Mouse (Mus musculus): ENCODE data around the gene Tmco4.

The Tmco4 gene

GRCm38 (mm10) chr4:139064831-139065230 is 92.1 kb downstream of the Tmco4 start:
- DNase-seq = no peak

- DNase-seq = no peak
These were observed 95.6 kb downstream of the Tmco4 start for GRCm38 (mm10) chr4:139068287-139068686.

GRCm38 (mm10) chr4:139074060-139074459 is 101.4 kb downstream of the Tmco4 start:
- DNase-seq = peak; percentile 30 to 54

- peak; percentile 39 to 55 for DNase-seq
These were observed 102.5 kb downstream of the Tmco4 start, which contains the start of gene Htr6 for GRCm38 (mm10) chr4:139075041-139075711. Htr6 (minus strand) TSS chr4:139075570.

GRCm38 (mm10) chr4:139075915-139076314 is 103.2 kb downstream of the Tmco4 start:
- DNase-seq = peak; percentile 44 to 61

GRCm38 (mm10) chr4:139078313-139078712 is 105.6 kb downstream of the Tmco4 start:
- DNase-seq = peak in 1 of 2 experiments; percentile 56

GRCm38 (mm10) chr4:139078726-139079125 is 106.0 kb downstream of the Tmco4 start:
- DNase-seq = peak in 1 of 2 experiments; percentile 39

- DNase-seq = no peak
These were observed 106.8 kb downstream of the Tmco4 start for GRCm38 (mm10) chr4:139079439-139079838.

GRCm38 (mm10) chr4:139080259-139080658 is 107.6 kb downstream of the Tmco4 start:
- no peak for DNase-seq

- DNase-seq = peak; percentile 55 to 71
These were observed 108.7 kb downstream of the Tmco4 start for GRCm38 (mm10) chr4:139081270-139081931.

- peak in 1 of 2 experiments; percentile 33 for DNase-seq
These were observed 110.3 kb downstream of the Tmco4 start for GRCm38 (mm10) chr4:139082790-139083564.

GRCm38 (mm10) chr4:139085337-139085736 is 112.6 kb downstream of the Tmco4 start:
- no peak for DNase-seq

- peak; percentile 82 to 90 for DNase-seq
These were observed 113.3 kb downstream of the Tmco4 start for GRCm38 (mm10) chr4:139086037-139086436.

GRCm38 (mm10) chr4:139086984-139087383 is 114.3 kb downstream of the Tmco4 start:
- DNase-seq = no peak

- DNase-seq = no peak
These were observed 116.4 kb downstream of the Tmco4 start for GRCm38 (mm10) chr4:139088982-139089671.

- DNase-seq = no peak
These were observed 117.7 kb downstream of the Tmco4 start for GRCm38 (mm10) chr4:139090303-139090940.

GRCm38 (mm10) chr4:139091066-139091465 is 118.4 kb downstream of the Tmco4 start:
- DNase-seq = no peak

- no peak for DNase-seq
These were observed 119.0 kb downstream of the Tmco4 start for GRCm38 (mm10) chr4:139091478-139092355.

- peak in 1 of 2 experiments; percentile 40 for DNase-seq
These were observed 119.9 kb downstream of the Tmco4 start, which contains the start of gene Nbl1 for GRCm38 (mm10) chr4:139092356-139093195. Nbl1 (minus strand) TSS chr4:139092993.

- DNase-seq = no peak
These were observed 120.5 kb downstream of the Tmco4 start for GRCm38 (mm10) chr4:139093196-139093530.
